Mouse (Mus musculus): ENCODE measurements at regions not wholly inside any gene's neighbourhood (a gene's known extent, or its start where the extent isn't known, plus 50 kb on each side); places are given as distances from the start of the nearest gene placed in this dataset.

- DNase-seq (ENCODE audit: low spot score in 2 of 2): no peak
Observed at GRCm38 (mm10) chr2:135582341-135582740, 76.5 kb upstream of the Plcb4 start.

GRCm38 (mm10) chr2:135606306-135606705, 52.5 kb upstream of the Plcb4 start:
- DNase-seq (ENCODE audit: low spot score in 2 of 2): no peak
